Mouse (Mus musculus) limb, embryonic 13.5 days (tissue): Measurements from ENCODE around the gene Picalm. TPM values are rescaled to one million over a fixed set of nuclear protein-coding genes. Genes with fewer than 3 reads are reported as not detected.

Source experiments
- ATAC-seq: fragments of 200-750 bp; cut with Nextera tagmentation; 2 replicates; pipeline ENCODE4 v1.8.0; 2017; ENCODE audit warnings: low read depth, moderate number of reproducible peaks, moderate TSS enrichment; ENCODE audit not compliant: low FRiP score
- H3K27ac ChIP-seq: fragments of 300-500 bp; sonication (generic); 2 replicates; pipeline ENCODE4 v1.5.1; 2015; ENCODE audit warnings: inconsistent platforms, mild to moderate bottlenecking, moderate library complexity
- H3K27me3 ChIP-seq: fragments of 300-500 bp; sonication (generic); 2 replicates; pipeline ENCODE4 v1.6.1; 2015; ENCODE audit warnings: mild to moderate bottlenecking, inconsistent platforms
- H3K36me3 ChIP-seq: fragments of 300-500 bp; sonication (generic); 2 replicates; pipeline ENCODE4 v1.6.1; 2015; ENCODE audit warnings: inconsistent platforms, mild to moderate bottlenecking, moderate library complexity
- H3K4me1 ChIP-seq: fragments of 300-500 bp; sonication (generic); 2 replicates; pipeline ENCODE4 v1.6.1; 2015; ENCODE audit warnings: inconsistent platforms
- H3K4me2 ChIP-seq: fragments of 300-500 bp; sonication (generic); replicated peaks from 2 replicates; pipeline ENCODE4 v1.6.1; 2015; ENCODE audit warnings: inconsistent platforms, mild to moderate bottlenecking, moderate library complexity
- H3K4me3 ChIP-seq: fragments of 300-500 bp; sonication (generic); 2 replicates; pipeline ENCODE4 v1.5.1; 2015; ENCODE audit warnings: moderate library complexity, mild to moderate bottlenecking, inconsistent platforms
- H3K9ac ChIP-seq: fragments of 300-500 bp; sonication (generic); 2 replicates; pipeline ENCODE4 v1.6.1; 2015; ENCODE audit warnings: mild to moderate bottlenecking, inconsistent platforms
- H3K9me3 ChIP-seq: fragments of 300-500 bp; sonication (generic); 2 replicates; pipeline ENCODE4 v1.6.1; 2016; ENCODE audit warnings: inconsistent platforms
- WGBS: fragments of 180-500 bp; shearing (Covaris S2); methylation state at CpG from one replicate; pipeline ENCODE4 v1.1.7; 2015; 5-methylcytosine and 5-hydroxymethylcytosine counted together
- polyA plus RNA-seq: library from polyadenylated mRNA; unstranded; fragments of >200 nt; fragmentation: Nextera tagmentation; extraction: Ambion mirVana; gene quantifications from 2 replicates; pipeline ENCODE4 v1.2.1, GENCODE M21; 2015

Gene Picalm
- polyA plus RNA-seq, 1 experiment from 2014 or later, result 44.3 TPM

GRCm38 (mm10) chr7:90138359-90138758 lies 8.3 kb downstream of the Picalm start:
- no peaks in the 10 kb centered on the region for H3K27me3 ChIP-seq
- H3K9me3 ChIP-seq, result no peaks in the 10 kb centered on the region
- H3K4me3 ChIP-seq, result no peak overlapping the region
- H3K4me1 ChIP-seq, result peaks cover 24% of the 10 kb centered on the region; the same call in 1 of the 2 replicates
- no peak for ATAC-seq
- no peak overlapping the region for H3K27ac ChIP-seq
- no peak overlapping the region for H3K9ac ChIP-seq
- no peak overlapping the region for H3K4me2 ChIP-seq
- 79% methylated on average over 4 of the region's 4 CpGs for WGBS
- no peaks in the 10 kb centered on the region for H3K36me3 ChIP-seq

DNA sequence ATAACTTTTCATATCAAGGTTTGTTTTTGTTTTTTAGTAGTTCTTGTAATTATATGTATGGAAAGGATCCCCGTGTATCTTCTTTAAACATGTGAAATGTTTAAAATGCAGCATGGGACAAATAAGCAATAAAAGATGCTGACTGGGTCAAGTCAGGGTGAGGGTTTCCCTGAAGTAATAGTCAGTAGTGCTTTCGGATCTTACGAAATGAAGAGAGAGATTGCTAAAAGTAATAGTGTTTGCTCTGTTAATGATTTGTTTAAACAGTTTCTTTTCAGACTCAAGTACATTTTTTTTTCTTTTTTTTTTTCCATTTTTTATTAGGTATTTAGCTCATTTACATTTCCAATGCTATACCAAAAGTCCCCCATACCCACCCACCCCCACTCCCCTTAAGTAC lies 10.3 kb downstream of the Picalm start:
- Histone ChIP-seq H3K27ac (no peak overlapping the region), H3K27me3 (no peaks in the 10 kb centered on the region), H3K36me3 (no peaks in the 10 kb centered on the region), H3K9me3 (no peaks in the 10 kb centered on the region), H3K4me3 (no peak overlapping the region), H3K9ac (no peak overlapping the region), H3K4me2 (no peak overlapping the region), H3K4me1 (peaks cover 29% of the 10 kb centered on the region; the same call in 1 of the 2 replicates)
- ATAC-seq, result no peak
- 71% methylated on average over 3 of the region's 3 CpGs for WGBS

GRCm38 (mm10) chr7:90144275-90144674 lies 14.3 kb downstream of the Picalm start:
- no peak overlapping the region for H3K4me3 ChIP-seq
- ATAC-seq, result no peak
- 93% methylated on average over 2 of the region's 2 CpGs for WGBS

GRCm38 (mm10) chr7:90144971-90145370 lies 15.0 kb downstream of the Picalm start:
- Histone ChIP-seq H3K27me3 (no peaks in the 10 kb centered on the region), H3K9me3 (no peaks in the 10 kb centered on the region), H3K36me3 (no peaks in the 10 kb centered on the region), H3K4me1 (peaks cover 29% of the 10 kb centered on the region), H3K27ac (no peak overlapping the region), H3K4me3 (no peak overlapping the region), H3K9ac (no peak overlapping the region), H3K4me2 (no peak overlapping the region)
- ATAC-seq, result no peak
- 68% methylated on average over 2 of the region's 2 CpGs for WGBS

More at GRCm38 (mm10) chr7:90144275-90144674, 14.3 kb downstream of the Picalm start:
- H3K27ac ChIP-seq, result no peak overlapping the region
- H3K27me3 ChIP-seq, result no peaks in the 10 kb centered on the region
- H3K4me1 ChIP-seq, result peaks cover 29% of the 10 kb centered on the region
- no peaks in the 10 kb centered on the region for H3K36me3 ChIP-seq
- H3K9ac ChIP-seq, result no peak overlapping the region
- H3K4me2 ChIP-seq, result no peak overlapping the region
- H3K9me3 ChIP-seq, result no peaks in the 10 kb centered on the region

DNA sequence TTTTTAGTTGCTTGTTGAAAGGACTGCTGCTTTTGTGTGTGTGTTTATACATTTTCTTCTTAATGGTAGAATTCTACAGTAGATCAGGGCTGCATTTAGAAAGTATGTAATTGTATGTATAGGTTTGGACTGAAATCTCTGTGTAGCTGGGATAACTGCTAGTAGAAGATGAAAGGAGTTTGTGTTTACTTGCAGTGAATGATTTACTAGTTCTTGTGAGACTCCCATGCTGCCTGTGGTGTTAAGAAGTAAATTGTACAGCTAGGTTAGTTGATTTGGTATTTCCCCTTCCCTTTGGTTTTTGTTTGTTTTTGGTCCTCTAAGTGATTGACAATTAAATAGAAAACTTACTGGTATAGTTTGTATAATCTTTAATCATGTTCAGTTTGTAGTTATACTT lies 15.4 kb downstream of the Picalm start:
- H3K4me2 ChIP-seq, result no peak overlapping the region
- no peak overlapping the region for H3K4me3 ChIP-seq
- no peak overlapping the region for H3K9ac ChIP-seq
- peaks cover 29% of the 10 kb centered on the region for H3K4me1 ChIP-seq
- H3K36me3 ChIP-seq, result no peaks in the 10 kb centered on the region
- no peak for ATAC-seq
- no peaks in the 10 kb centered on the region for H3K27me3 ChIP-seq
- H3K9me3 ChIP-seq, result no peaks in the 10 kb centered on the region
- no peak overlapping the region for H3K27ac ChIP-seq

GRCm38 (mm10) chr7:90145897-90146296 lies 15.9 kb downstream of the Picalm start:
- Histone ChIP-seq H3K36me3 (no peaks in the 10 kb centered on the region), H3K27ac (no peak overlapping the region), H3K4me2 (peak overlapping the region; percentile 20; the same call in 1 of the 2 replicates), H3K27me3 (no peaks in the 10 kb centered on the region), H3K9me3 (no peaks in the 10 kb centered on the region), H3K9ac (no peak overlapping the region), H3K4me1 (peaks cover 29% of the 10 kb centered on the region), H3K4me3 (no peak overlapping the region)
- WGBS, result 50% methylated on average over 4 of the region's 4 CpGs
- ATAC-seq, result no peak

- WGBS, result 74% methylated on average over 1 of the region's 1 CpGs
- peak overlapping the region; percentile 20; the same call in 1 of the 2 replicates for H3K4me2 ChIP-seq
Observed at GRCm38 (mm10) chr7:90146321-90146720, 16.3 kb downstream of the Picalm start.

DNA sequence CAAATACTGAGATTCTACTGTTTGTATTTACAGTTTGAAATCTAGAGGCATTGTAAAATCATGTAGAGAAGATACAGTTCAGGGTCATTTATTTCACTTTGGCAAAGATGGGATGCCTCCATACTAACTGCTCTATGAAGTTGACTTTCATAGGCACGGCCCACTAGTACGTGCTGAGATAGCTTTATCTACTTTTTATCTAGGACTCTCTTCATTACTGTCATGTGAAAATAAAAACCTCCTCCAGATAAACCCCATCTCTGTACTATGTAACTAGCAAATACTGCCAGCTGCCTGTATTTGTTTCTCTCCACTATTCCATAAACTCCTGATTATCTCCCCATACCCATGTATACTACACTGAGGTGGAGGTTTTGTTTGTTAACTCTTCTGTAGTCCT lies 18.0 kb downstream of the Picalm start:
- ATAC-seq, result no peak
- no peak overlapping the region for H3K9ac ChIP-seq
- H3K4me2 ChIP-seq, result no peak overlapping the region
- H3K4me3 ChIP-seq, result no peak overlapping the region
- no peaks in the 10 kb centered on the region for H3K9me3 ChIP-seq
- no peak overlapping the region for H3K27ac ChIP-seq
- H3K36me3 ChIP-seq, result peaks cover 5% of the 10 kb centered on the region; the same call in 1 of the 2 replicates
- H3K4me1 ChIP-seq, result peaks cover 18% of the 10 kb centered on the region
- no peaks in the 10 kb centered on the region for H3K27me3 ChIP-seq
- WGBS, result 83% methylated on average over 2 of the region's 2 CpGs

More at GRCm38 (mm10) chr7:90146321-90146720, 16.3 kb downstream of the Picalm start:
- Histone ChIP-seq H3K27ac (no peak overlapping the region), H3K4me1 (peaks cover 24% of the 10 kb centered on the region), H3K4me3 (no peak overlapping the region), H3K36me3 (no peaks in the 10 kb centered on the region), H3K27me3 (no peaks in the 10 kb centered on the region), H3K9me3 (no peaks in the 10 kb centered on the region), H3K9ac (no peak overlapping the region)
- no peak for ATAC-seq

GRCm38 (mm10) chr7:90148516-90148915 lies 18.5 kb downstream of the Picalm start:
- H3K27ac ChIP-seq, result no peak overlapping the region
- no peak overlapping the region for H3K4me2 ChIP-seq
- H3K36me3 ChIP-seq, result peaks cover 5% of the 10 kb centered on the region; the same call in 1 of the 2 replicates
- no peaks in the 10 kb centered on the region for H3K27me3 ChIP-seq
- H3K4me1 ChIP-seq, result peaks cover 15% of the 10 kb centered on the region
- 62% methylated on average over 1 of the region's 1 CpGs for WGBS
- H3K9me3 ChIP-seq, result no peaks in the 10 kb centered on the region
- no peak overlapping the region for H3K4me3 ChIP-seq
- no peak overlapping the region for H3K9ac ChIP-seq
- no peak for ATAC-seq

DNA sequence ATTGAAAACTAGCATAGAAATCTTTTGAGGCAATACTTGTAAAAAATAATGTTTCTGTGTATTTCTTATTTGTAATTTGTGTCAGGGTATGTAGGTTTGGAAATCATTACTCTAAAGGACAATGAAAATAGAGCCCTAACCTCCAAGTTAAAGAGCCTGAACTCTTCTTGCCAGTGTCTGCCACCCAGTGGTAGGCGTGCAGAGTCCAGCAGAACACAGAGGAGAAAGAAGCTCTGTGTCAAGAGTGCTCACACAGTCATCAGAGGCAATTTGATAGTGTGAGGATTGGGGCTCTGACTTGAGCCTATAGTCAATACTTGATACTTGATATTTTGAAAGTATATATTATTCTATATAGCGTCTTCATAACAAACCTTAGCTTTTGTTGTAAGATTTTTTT lies 20.3 kb downstream of the Picalm start:
- Histone ChIP-seq H3K4me3 (no peak overlapping the region), H3K9me3 (no peaks in the 10 kb centered on the region), H3K4me1 (peaks cover 12% of the 10 kb centered on the region), H3K9ac (no peak overlapping the region), H3K4me2 (no peak overlapping the region), H3K27ac (no peak overlapping the region), H3K27me3 (no peaks in the 10 kb centered on the region), H3K36me3 (peaks cover 5% of the 10 kb centered on the region; the same call in 1 of the 2 replicates)
- 53% methylated on average over 2 of the region's 2 CpGs for WGBS
- ATAC-seq, result no peak

DNA sequence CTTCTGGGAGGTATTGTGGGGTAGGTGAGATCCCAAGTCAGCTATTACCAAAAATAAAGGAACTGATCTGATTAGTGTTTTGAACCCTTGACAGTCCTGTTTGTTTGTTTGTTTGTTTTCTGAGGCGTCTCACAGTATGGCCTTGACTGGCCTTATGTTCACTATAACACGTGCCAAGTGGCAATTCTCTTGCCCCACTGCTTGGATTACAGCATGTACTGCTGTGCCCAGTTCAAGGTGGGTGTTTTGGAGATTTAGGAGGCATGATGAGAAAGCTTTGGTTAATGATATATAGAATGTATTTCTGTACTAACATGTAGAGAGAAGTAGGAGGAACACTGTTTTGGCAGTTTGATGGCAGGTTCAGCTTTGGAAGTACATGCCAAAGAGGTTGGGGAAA lies 28.0 kb downstream of the Picalm start:
- H3K27ac ChIP-seq, result no peak overlapping the region
- H3K9ac ChIP-seq, result no peak overlapping the region
- no peaks in the 10 kb centered on the region for H3K4me1 ChIP-seq
- no peak for ATAC-seq
- no peak overlapping the region for H3K4me2 ChIP-seq
- H3K27me3 ChIP-seq, result no peaks in the 10 kb centered on the region
- WGBS, result 90% methylated on average over 2 of the region's 2 CpGs
- H3K9me3 ChIP-seq, result no peaks in the 10 kb centered on the region
- no peak overlapping the region for H3K4me3 ChIP-seq
- peaks cover 23% of the 10 kb centered on the region for H3K36me3 ChIP-seq

DNA sequence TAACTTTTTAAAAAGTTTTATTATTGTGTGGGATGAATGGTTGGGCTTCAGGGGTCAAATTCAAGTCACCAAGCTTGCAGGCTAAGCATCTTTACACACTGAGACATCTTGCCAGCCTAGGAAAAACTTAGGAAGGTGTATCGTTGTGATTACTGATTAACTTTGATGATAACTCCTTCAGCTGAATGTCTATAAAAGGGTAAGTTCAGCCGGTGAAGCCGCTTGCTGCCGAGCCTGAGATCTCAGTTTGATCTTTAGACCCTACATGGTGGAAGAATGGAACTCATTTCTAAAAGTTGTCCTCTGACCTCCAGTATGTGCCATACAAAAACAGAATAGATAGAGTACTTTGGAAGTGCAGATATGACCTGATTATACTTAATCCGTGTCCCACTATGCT lies 30.6 kb downstream of the Picalm start:
- H3K9ac ChIP-seq, result no peak overlapping the region
- H3K4me3 ChIP-seq, result no peak overlapping the region
- H3K27me3 ChIP-seq, result no peaks in the 10 kb centered on the region
- no peaks in the 10 kb centered on the region for H3K9me3 ChIP-seq
- ATAC-seq, result no peak
- no peak overlapping the region for H3K4me2 ChIP-seq
- H3K4me1 ChIP-seq, result no peaks in the 10 kb centered on the region
- WGBS, result 95% methylated on average over 5 of the region's 5 CpGs
- no peak overlapping the region for H3K27ac ChIP-seq
- H3K36me3 ChIP-seq, result peaks cover 29% of the 10 kb centered on the region

GRCm38 (mm10) chr7:90164276-90164675 lies 34.3 kb downstream of the Picalm start:
- Histone ChIP-seq H3K27ac (no peak overlapping the region), H3K27me3 (no peaks in the 10 kb centered on the region), H3K4me2 (no peak overlapping the region), H3K9ac (no peak overlapping the region), H3K36me3 (peaks cover 54% of the 10 kb centered on the region), H3K9me3 (no peaks in the 10 kb centered on the region), H3K4me3 (no peak overlapping the region), H3K4me1 (no peaks in the 10 kb centered on the region)
- 90% methylated on average over 1 of the region's 1 CpGs for WGBS
- ATAC-seq, result no peak
